In the genomic region with DNA sequence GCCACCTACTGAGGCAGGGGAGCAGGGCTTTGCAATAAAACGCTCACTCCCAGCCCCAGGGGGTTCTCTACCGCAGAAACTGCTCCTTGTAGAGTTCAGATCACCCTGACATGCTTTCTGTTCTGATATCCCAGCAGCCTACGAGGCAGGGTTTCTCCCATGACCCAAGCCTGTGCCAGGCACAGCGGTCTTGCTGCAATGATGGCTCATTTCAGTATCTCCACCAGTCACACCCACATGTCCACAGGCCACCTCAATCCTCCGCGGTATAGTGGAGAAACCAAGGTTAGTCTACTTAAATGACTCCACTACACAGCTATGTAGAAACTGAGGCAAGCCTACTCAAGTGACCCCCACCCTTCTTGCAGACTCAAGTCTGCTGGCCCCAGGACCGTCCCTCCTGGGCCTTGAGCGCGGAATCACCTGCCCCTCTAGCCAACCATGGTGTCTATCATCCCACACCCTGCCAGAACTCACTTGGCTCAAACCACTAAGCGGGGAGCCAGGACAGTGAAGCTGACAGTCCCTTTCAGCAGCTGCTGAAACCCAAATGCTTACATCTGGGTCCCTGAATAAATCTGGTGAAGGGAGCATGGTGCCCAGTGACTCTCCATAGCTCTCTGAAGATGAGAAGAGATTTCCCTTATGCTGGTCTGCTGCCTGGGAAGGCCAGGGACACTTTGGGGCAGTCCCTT, we compare ENCODE assay signal across 10 mouse cellular contexts. TPM values are rescaled to one million over a fixed set of nuclear protein-coding genes. Genes with fewer than 3 reads are reported as not detected.
DNase-seq lines count a peak whose midpoint lies in the region; ATAC-seq and TF ChIP-seq lines count a peak whose summit lies in the region.
"Had no signal": no experiment of that assay in that cellular context is flagged by ENCODE, and none has a peak within 500 bp of the region (broad histone marks: within the 10 kb centered on the region; RNA-seq: fewer than 3 reads in every experiment).

No protein-coding gene starts in this region.

- H3K36me3 ChIP-seq in heart, embryonic 15.5 days, result no peaks in the 10 kb centered on the region
- no peaks in the 10 kb centered on the region for H3K36me3 ChIP-seq in hindbrain, embryonic 12.5 days
- H3K36me3 ChIP-seq in liver, embryonic 16.5 days (ENCODE audit: control insufficient read depth, insufficient read depth), result no peaks in the 10 kb centered on the region
- no peaks in the 10 kb centered on the region for H3K36me3 ChIP-seq in midbrain, postnatal 0 days (ENCODE audit: insufficient read depth, low read length)

- peak overlapping the region; percentile 79 for H3K27ac ChIP-seq in heart, embryonic 15.5 days
- peak overlapping the region; percentile 37 for H3K27ac ChIP-seq in hindbrain, embryonic 12.5 days
- H3K27ac ChIP-seq in liver, embryonic 16.5 days (ENCODE audit: low read length), result peak overlapping the region; percentile 94
- no peak overlapping the region; the same call in 1 of the 2 replicates for H3K27ac ChIP-seq in midbrain, postnatal 0 days (ENCODE audit: low read depth, low read length)

- WGBS in heart, embryonic 15.5 days, result 56% methylated on average over 10 of the region's 10 CpGs
- WGBS in hindbrain, embryonic 12.5 days, result 80% methylated on average over 10 of the region's 10 CpGs
- 50% methylated on average over 10 of the region's 10 CpGs for WGBS in liver, embryonic 16.5 days (ENCODE audit: insufficient replicate concordance)
- 80% methylated on average over 10 of the region's 10 CpGs for WGBS in midbrain, postnatal 0 days

- peaks cover 91% of the 10 kb centered on the region for H3K4me1 ChIP-seq in heart, embryonic 15.5 days (replicated peaks)
- peaks cover 48% of the 10 kb centered on the region for H3K4me1 ChIP-seq in hindbrain, embryonic 12.5 days
- H3K4me1 ChIP-seq in liver, embryonic 16.5 days (ENCODE audit: control insufficient read depth, low read depth, low read length), result peaks cover 93% of the 10 kb centered on the region
- no peaks in the 10 kb centered on the region for H3K4me1 ChIP-seq in midbrain, postnatal 0 days (ENCODE audit: insufficient read depth, low read length)

- POLR2A ChIA-PET in Patski (lab: Charles Lee), result no interaction called here

- no peak overlapping the region; the same call in 1 of the 2 replicates for H3K9ac ChIP-seq in heart, embryonic 15.5 days
- no peak overlapping the region for H3K9ac ChIP-seq in hindbrain, embryonic 12.5 days
- peak overlapping the region; percentile 72 for H3K9ac ChIP-seq in liver, embryonic 16.5 days (ENCODE audit: low read depth, low read length)
- H3K9ac ChIP-seq in midbrain, postnatal 0 days (replicated peaks; ENCODE audit: low read length, poor library complexity, severe bottlenecking), result no peak overlapping the region

- no peaks in the 10 kb centered on the region for H3K27me3 ChIP-seq in heart, embryonic 15.5 days
- no peaks in the 10 kb centered on the region for H3K27me3 ChIP-seq in Patski
- peaks cover 49% of the 10 kb centered on the region for H3K27me3 ChIP-seq in hindbrain, embryonic 12.5 days
- H3K27me3 ChIP-seq in liver, embryonic 16.5 days (ENCODE audit: control insufficient read depth, insufficient read depth, low read depth, low read length), result no peaks in the 10 kb centered on the region
- H3K27me3 ChIP-seq in midbrain, postnatal 0 days (ENCODE audit: insufficient read depth, low read length), result peaks cover 21% of the 10 kb centered on the region; the same call in 1 of the 2 replicates

- CTCF ChIA-PET in Patski (lab: Charles Lee), result interaction anchor here (0.8 to 5.0 kb wide), 6 partner anchors 8 to 189 kb away, joined by 3 to 18 read pairs (median 4); a partner anchor contains a TSS

- ATAC-seq in heart, embryonic 15.5 days (replicated peaks; ENCODE audit: insufficient number of reproducible peaks, insufficient read depth, low FRiP score, low read depth), result no peak
- peak; percentile 5 for ATAC-seq in Patski
- no peak for ATAC-seq in hindbrain, embryonic 12.5 days (ENCODE audit: low FRiP score)
- ATAC-seq in liver, embryonic 16.5 days (ENCODE audit: low read depth), result peak; percentile 19; the same call in 1 of the 2 replicates
- ATAC-seq in frontal cortex, adult (ENCODE audit: low TSS enrichment), result no peak
- ATAC-seq in midbrain, postnatal 0 days (ENCODE audit: low FRiP score), result no peak

- H3K4me2 ChIP-seq in heart, embryonic 15.5 days, result peak overlapping the region; percentile 91
- H3K4me2 ChIP-seq in hindbrain, embryonic 12.5 days (replicated peaks), result no peak overlapping the region
- peak overlapping the region; percentile 96 for H3K4me2 ChIP-seq in liver, embryonic 16.5 days (ENCODE audit: low read depth, low read length)
- no peak overlapping the region for H3K4me2 ChIP-seq in midbrain, postnatal 0 days (ENCODE audit: low read depth, low read length, poor library complexity, severe bottlenecking)
- H3K4me2 ChIP-seq: midbrain, embryonic 11.5 days had no signal

- TF ChIP-seq CTCF in Patski (IDR thresholded peaks at IDR 0.05), result no peak
- no peak for TF ChIP-seq CTCF in midbrain, postnatal 0 days (IDR thresholded peaks at IDR 0.05)

- no peak for DNase-seq in heart, adult 8-10 months (ENCODE audit: low spot score)
- DNase-seq in Patski (ENCODE audit: low read depth, low spot score), result no peak
- no peak for DNase-seq in thymus, postnatal 14 days
- DNase-seq in midbrain, postnatal 0 days (ENCODE audit: low spot score), result no peak

- H3K9me3 ChIP-seq in heart, embryonic 15.5 days (replicated peaks), result no peaks in the 10 kb centered on the region
- no peaks in the 10 kb centered on the region for H3K9me3 ChIP-seq in hindbrain, embryonic 12.5 days (replicated peaks)
- H3K9me3 ChIP-seq in liver, embryonic 16.5 days (replicated peaks; ENCODE audit: control insufficient read depth, low read length), result no peaks in the 10 kb centered on the region
- H3K9me3 ChIP-seq in midbrain, postnatal 0 days (ENCODE audit: low read length), result no peaks in the 10 kb centered on the region

- 0 out of 2 replicates have a peak overlapping the region, but pooled peaks have one; percentile 7 for H3K4me3 ChIP-seq in heart, embryonic 15.5 days
- no peak overlapping the region for H3K4me3 ChIP-seq in hindbrain, embryonic 12.5 days
- peak overlapping the region; percentile 55 for H3K4me3 ChIP-seq in liver, embryonic 16.5 days (ENCODE audit: low read depth, low read length)
- H3K4me3 ChIP-seq in midbrain, postnatal 0 days (ENCODE audit: low read depth, low read length), result no peak overlapping the region

- in situ Hi-C loops in Patski (cut with MboI; ENCODE audit: low pct_unique_long_range_greater_than_20kb), result no loop called here

RNA-seq across cellular contexts. Expression of a gene that starts 6.1 kb away (rescaled TPM):
- polyA plus RNA-seq in heart, embryonic 15.5 days (2015; fragmentation: Nextera tagmentation; extraction: Ambion mirVana), result 6.7 and 10.4 TPM in 2 replicates
- 10 to 100 TPM in 3 of 4 experiments, 1 to 10 TPM in 1; 8.7 to 12.6 (median 10.6) TPM for total RNA-seq in heart, adult 8-10 months (2022)
- polyA plus RNA-seq in Patski (2021), result 15.6 TPM
- 3.7 and 4.5 TPM in 2 replicates for polyA plus RNA-seq in hindbrain, embryonic 12.5 days (2016; fragmentation: Nextera tagmentation; extraction: Ambion mirVana)
- polyA plus RNA-seq in liver, embryonic 16.5 days (2015; fragmentation: Nextera tagmentation; extraction: Ambion mirVana), result 6.7 and 7.7 TPM in 2 replicates
- total RNA-seq in midbrain, postnatal 0 days (2014; rRNA removed), result 3.4 and 4.5 TPM in 2 replicates
- polyA plus RNA-seq in midbrain, postnatal 0 days (2015; fragmentation: Nextera tagmentation; extraction: Ambion mirVana), result 1.0 TPM in 2 replicates

RNA-seq across cellular contexts. Expression of a gene that starts 32.6 kb away (rescaled TPM):
- 1.3 and 1.4 TPM in 2 replicates for polyA plus RNA-seq in heart, embryonic 15.5 days (2015; fragmentation: Nextera tagmentation; extraction: Ambion mirVana)
- 1 to 10 TPM; 1.4 to 2.0 (median 1.8) TPM for total RNA-seq in heart, adult 8-10 months (2022)
- polyA plus RNA-seq in Patski (2021), result 0.56 TPM
- 0.34 and 0.43 TPM in 2 replicates for polyA plus RNA-seq in hindbrain, embryonic 12.5 days (2016; fragmentation: Nextera tagmentation; extraction: Ambion mirVana)
- polyA plus RNA-seq in liver, embryonic 16.5 days (2015; fragmentation: Nextera tagmentation; extraction: Ambion mirVana), result 0.12 TPM in 1 of 2 replicates, not detected in the other
- total RNA-seq in midbrain, postnatal 0 days (2014; rRNA removed), result 3.7 TPM in 1 of 2 replicates, not detected in the other
- 4.8 and 6.0 TPM in 2 replicates for polyA plus RNA-seq in midbrain, postnatal 0 days (2015; fragmentation: Nextera tagmentation; extraction: Ambion mirVana)

RNA-seq across cellular contexts. Expression of a gene that starts 33.4 kb away (rescaled TPM):
- 9.1 and 11.6 TPM in 2 replicates for polyA plus RNA-seq in heart, embryonic 15.5 days (2015; fragmentation: Nextera tagmentation; extraction: Ambion mirVana)
- 10 to 100 TPM; 40.6 to 64.1 (median 43.0) TPM for total RNA-seq in heart, adult 8-10 months (2022)
- 0.24 TPM for polyA plus RNA-seq in Patski (2021)
- 4.5 and 5.9 TPM in 2 replicates for polyA plus RNA-seq in hindbrain, embryonic 12.5 days (2016; fragmentation: Nextera tagmentation; extraction: Ambion mirVana)
- 1.1 and 1.2 TPM in 2 replicates for polyA plus RNA-seq in liver, embryonic 16.5 days (2015; fragmentation: Nextera tagmentation; extraction: Ambion mirVana)
- 38.7 and 44.2 TPM in 2 replicates for total RNA-seq in midbrain, postnatal 0 days (2014; rRNA removed)
- 40.5 and 43.5 TPM in 2 replicates for polyA plus RNA-seq in midbrain, postnatal 0 days (2015; fragmentation: Nextera tagmentation; extraction: Ambion mirVana)

RNA-seq across cellular contexts. Expression of a gene that starts 34.5 kb away (rescaled TPM):
- polyA plus RNA-seq in heart, embryonic 15.5 days (2015; fragmentation: Nextera tagmentation; extraction: Ambion mirVana), result not detected in 2 replicates
- total RNA-seq in heart, adult 8-10 months (2022), result not detected
- not detected for polyA plus RNA-seq in Patski (2021)
- polyA plus RNA-seq in hindbrain, embryonic 12.5 days (2016; fragmentation: Nextera tagmentation; extraction: Ambion mirVana), result 0.15 TPM in 1 of 2 replicates, not detected in the other
- polyA plus RNA-seq in liver, embryonic 16.5 days (2015; fragmentation: Nextera tagmentation; extraction: Ambion mirVana), result not detected in 2 replicates
- total RNA-seq in midbrain, postnatal 0 days (2014; rRNA removed), result 0.52 and 0.82 TPM in 2 replicates
- 0.90 and 0.94 TPM in 2 replicates for polyA plus RNA-seq in midbrain, postnatal 0 days (2015; fragmentation: Nextera tagmentation; extraction: Ambion mirVana)
- total RNA-seq: heart, postnatal 14 days had no signal
- polyA plus RNA-seq: midbrain, embryonic 11.5 days had no signal

RNA-seq across cellular contexts. Expression of a gene that starts 39.5 kb away (rescaled TPM):
- 14.4 and 20.7 TPM in 2 replicates for polyA plus RNA-seq in heart, embryonic 15.5 days (2015; fragmentation: Nextera tagmentation; extraction: Ambion mirVana)
- 10 to 100 TPM; 27.4 to 33.1 (median 29.8) TPM for total RNA-seq in heart, adult 8-10 months (2022)
- 32.5 TPM for polyA plus RNA-seq in Patski (2021)
- 23.6 and 27.6 TPM in 2 replicates for polyA plus RNA-seq in hindbrain, embryonic 12.5 days (2016; fragmentation: Nextera tagmentation; extraction: Ambion mirVana)
- polyA plus RNA-seq in liver, embryonic 16.5 days (2015; fragmentation: Nextera tagmentation; extraction: Ambion mirVana), result 15.1 and 18.1 TPM in 2 replicates
- total RNA-seq in midbrain, postnatal 0 days (2014; rRNA removed), result 109 and 112 TPM in 2 replicates
- 35.2 and 35.7 TPM in 2 replicates for polyA plus RNA-seq in midbrain, postnatal 0 days (2015; fragmentation: Nextera tagmentation; extraction: Ambion mirVana)

Comparison
In these comparisons a context has a peak if more than half of its experiments do, and no peak if none do; other contexts are left out.
1. ATAC-seq: peak in Patski (single experiment) and liver, embryonic 16.5 days (single experiment); none in heart, embryonic 15.5 days (single experiment), hindbrain, embryonic 12.5 days (single experiment), frontal cortex, adult (single experiment) and midbrain, postnatal 0 days (single experiment).
2. H3K4me2 ChIP-seq: peak in heart, embryonic 15.5 days (single experiment) and liver, embryonic 16.5 days (single experiment); none in hindbrain, embryonic 12.5 days (single experiment) and midbrain, postnatal 0 days (single experiment).
3. H3K4me3 ChIP-seq: peak in heart, embryonic 15.5 days (single experiment) and liver, embryonic 16.5 days (single experiment); none in hindbrain, embryonic 12.5 days (single experiment) and midbrain, postnatal 0 days (single experiment).